Mouse (Mus musculus) midbrain, embryonic 16.5 days (tissue): ENCODE results near the gene Cngb1. TPM values are rescaled to one million over a fixed set of nuclear protein-coding genes. Genes with fewer than 3 reads are reported as not detected.

Experiments
- ATAC-seq: fragments of 200-750 bp; cut with Nextera tagmentation; 2 replicates; pipeline ENCODE4 v1.8.0; 2017; ENCODE audit warnings: moderate TSS enrichment
- H3K27ac ChIP-seq: fragments of 300-500 bp; sonication (generic); 2 replicates; pipeline ENCODE4 v1.5.1; 2014; ENCODE audit warnings: mild to moderate bottlenecking, low read length, mixed read lengths
- H3K27me3 ChIP-seq: fragments of 300-500 bp; sonication (generic); 2 replicates; pipeline ENCODE4 v1.6.1; 2014; ENCODE audit warnings: low read depth, low read length, mixed read lengths; ENCODE audit not compliant: control insufficient read depth, insufficient read depth
- H3K36me3 ChIP-seq: fragments of 300-500 bp; sonication (generic); 2 replicates; pipeline ENCODE4 v1.6.1; 2014; ENCODE audit warnings: mild to moderate bottlenecking, low read length, moderate library complexity, mixed read lengths; ENCODE audit not compliant: control insufficient read depth, insufficient read depth
- H3K4me1 ChIP-seq: fragments of 300-500 bp; sonication (generic); 2 replicates; pipeline ENCODE4 v1.6.1; 2014; ENCODE audit warnings: mild to moderate bottlenecking, low read length, mixed read lengths; ENCODE audit not compliant: control insufficient read depth, insufficient read depth
- H3K4me2 ChIP-seq: fragments of 300-500 bp; sonication (generic); 2 replicates; pipeline ENCODE4 v1.6.1; 2014; ENCODE audit warnings: mild to moderate bottlenecking, low read length, mixed read lengths
- H3K4me3 ChIP-seq: fragments of 300-500 bp; sonication (generic); 2 replicates; pipeline ENCODE4 v1.5.1; 2014; ENCODE audit warnings: low read depth, mild to moderate bottlenecking, low read length, moderate library complexity, mixed read lengths
- H3K9ac ChIP-seq: fragments of 300-500 bp; sonication (generic); 2 replicates; pipeline ENCODE4 v1.6.1; 2014; ENCODE audit warnings: low read depth, low read length, mixed read lengths
- H3K9me3 ChIP-seq: fragments of 300-500 bp; sonication (generic); replicated peaks from 2 replicates; pipeline ENCODE4 v1.6.1; 2014; ENCODE audit warnings: mild to moderate bottlenecking, low read length, mixed read lengths; ENCODE audit not compliant: control insufficient read depth, poor library complexity, severe bottlenecking
- WGBS: fragments of 180-500 bp; shearing (Covaris S2); extraction: QIAGEN DNeasy Blood & Tissue Kit; methylation state at CpG from one replicate; pipeline ENCODE4 v1.1.7; 2014; 5-methylcytosine and 5-hydroxymethylcytosine counted together
- polyA plus RNA-seq: library from polyadenylated mRNA; unstranded; fragments of >200 nt; fragmentation: Nextera tagmentation; extraction: Ambion mirVana; gene quantifications from 2 replicates; pipeline ENCODE4 v1.2.1, GENCODE M21; 2015

Gene Cngb1
- polyA plus RNA-seq, 1 experiment from 2014 or later = 0.51 TPM

- Histone ChIP-seq H3K4me3 (no peak overlapping the region), H3K27ac (no peak overlapping the region), H3K9ac (no peak overlapping the region), H3K36me3 (no peaks in the 10 kb centered on the region), H3K4me2 (no peak overlapping the region), H3K9me3 (no peaks in the 10 kb centered on the region), H3K4me1 (no peaks in the 10 kb centered on the region), H3K27me3 (no peaks in the 10 kb centered on the region)
- 26% methylated on average over 2 of the region's 2 CpGs for WGBS
- ATAC-seq = no peak
Measured at GRCm38 (mm10) chr8:95272871-95273270, 33.5 kb downstream of the Cngb1 start.

GRCm38 (mm10) chr8:95271841-95272240, 34.5 kb downstream of the Cngb1 start:
- H3K27ac ChIP-seq = no peak overlapping the region
- no peaks in the 10 kb centered on the region for H3K4me1 ChIP-seq
- no peak overlapping the region for H3K9ac ChIP-seq
- no peak overlapping the region for H3K4me3 ChIP-seq
- no peaks in the 10 kb centered on the region for H3K36me3 ChIP-seq
- no peak overlapping the region for H3K4me2 ChIP-seq
- H3K27me3 ChIP-seq = no peaks in the 10 kb centered on the region
- ATAC-seq = no peak
- 27% methylated on average over 4 of the region's 4 CpGs for WGBS
- no peaks in the 10 kb centered on the region for H3K9me3 ChIP-seq

- Histone ChIP-seq H3K9ac (no peak overlapping the region), H3K27me3 (no peaks in the 10 kb centered on the region), H3K4me3 (no peak overlapping the region), H3K36me3 (no peaks in the 10 kb centered on the region), H3K4me1 (no peaks in the 10 kb centered on the region), H3K9me3 (no peaks in the 10 kb centered on the region), H3K4me2 (no peak overlapping the region), H3K27ac (no peak overlapping the region)
- ATAC-seq = no peak
- WGBS = 60% methylated on average over 12 of the region's 12 CpGs
Measured at GRCm38 (mm10) chr8:95270501-95270900, 35.9 kb downstream of the Cngb1 start.

- no peaks in the 10 kb centered on the region for H3K4me1 ChIP-seq
- no peaks in the 10 kb centered on the region for H3K36me3 ChIP-seq
- H3K9ac ChIP-seq = no peak overlapping the region
- no peak for ATAC-seq
- no peak overlapping the region for H3K4me2 ChIP-seq
- 83% methylated on average over 2 of the region's 2 CpGs for WGBS
- no peaks in the 10 kb centered on the region for H3K9me3 ChIP-seq
- no peak overlapping the region for H3K4me3 ChIP-seq
- H3K27me3 ChIP-seq = no peaks in the 10 kb centered on the region
- no peak overlapping the region for H3K27ac ChIP-seq
Measured at GRCm38 (mm10) chr8:95262181-95262580, 44.2 kb downstream of the Cngb1 start.

- H3K4me1 ChIP-seq = no peaks in the 10 kb centered on the region
- no peak overlapping the region for H3K4me3 ChIP-seq
- no peak overlapping the region for H3K4me2 ChIP-seq
- no peak overlapping the region for H3K9ac ChIP-seq
- no peak for ATAC-seq
- no peak overlapping the region for H3K27ac ChIP-seq
- 86% methylated on average over 10 of the region's 10 CpGs for WGBS
- no peaks in the 10 kb centered on the region for H3K9me3 ChIP-seq
- H3K27me3 ChIP-seq = no peaks in the 10 kb centered on the region
- no peaks in the 10 kb centered on the region for H3K36me3 ChIP-seq
Measured at GRCm38 (mm10) chr8:95255611-95256010, 50.8 kb downstream of the Cngb1 start.

GRCm38 (mm10) chr8:95254564-95255434, 51.6 kb downstream of the Cngb1 start:
- Histone ChIP-seq H3K9me3 (no peaks in the 10 kb centered on the region), H3K4me2 (peak overlapping the region; percentile 57), H3K4me1 (no peaks in the 10 kb centered on the region), H3K4me3 (peak overlapping the region; percentile 26), H3K9ac (peak overlapping the region; percentile 49; the same call in 1 of the 2 replicates), H3K27me3 (no peaks in the 10 kb centered on the region), H3K27ac (no peak overlapping the region), H3K36me3 (no peaks in the 10 kb centered on the region)
- WGBS = 19% methylated on average over 16 of the region's 16 CpGs
- peak; percentile 92 for ATAC-seq

GRCm38 (mm10) chr8:95252056-95252455, 54.3 kb downstream of the Cngb1 start:
- H3K4me2 ChIP-seq = no peak overlapping the region
- no peaks in the 10 kb centered on the region for H3K36me3 ChIP-seq
- WGBS = 72% methylated on average over 9 of the region's 9 CpGs
- no peak overlapping the region for H3K4me3 ChIP-seq
- no peak for ATAC-seq
- no peaks in the 10 kb centered on the region for H3K4me1 ChIP-seq
- no peak overlapping the region for H3K9ac ChIP-seq
- no peak overlapping the region for H3K27ac ChIP-seq
- no peaks in the 10 kb centered on the region for H3K27me3 ChIP-seq
- H3K9me3 ChIP-seq = no peaks in the 10 kb centered on the region

GRCm38 (mm10) chr8:95249847-95250246, 56.5 kb downstream of the Cngb1 start:
- Histone ChIP-seq H3K27ac (no peak overlapping the region), H3K4me3 (no peak overlapping the region), H3K9me3 (no peaks in the 10 kb centered on the region), H3K27me3 (no peaks in the 10 kb centered on the region), H3K4me2 (no peak overlapping the region), H3K9ac (no peak overlapping the region), H3K36me3 (no peaks in the 10 kb centered on the region), H3K4me1 (peaks cover 7% of the 10 kb centered on the region; the same call in 1 of the 2 replicates)
- no peak for ATAC-seq
- 52% methylated on average over 4 of the region's 4 CpGs for WGBS

- no peak for ATAC-seq
- H3K27ac ChIP-seq = no peak overlapping the region
- no peaks in the 10 kb centered on the region for H3K9me3 ChIP-seq
- no peaks in the 10 kb centered on the region for H3K27me3 ChIP-seq
- 84% methylated on average over 5 of the region's 5 CpGs for WGBS
- H3K4me3 ChIP-seq = no peak overlapping the region
- no peak overlapping the region for H3K4me2 ChIP-seq
- no peaks in the 10 kb centered on the region for H3K36me3 ChIP-seq
- H3K4me1 ChIP-seq = peaks cover 27% of the 10 kb centered on the region
- H3K9ac ChIP-seq = no peak overlapping the region
Measured at GRCm38 (mm10) chr8:95247277-95247676, 59.1 kb downstream of the Cngb1 start.
